Mouse (Mus musculus): ENCODE results near the gene Krba1.

- TF ChIP-seq USF1 (IDR thresholded peaks at IDR 0.05; ENCODE audit: low read depth): no peak
- TF ChIP-seq CTCF (IDR thresholded peaks at IDR 0.05; ENCODE audit: control insufficient read depth, insufficient read depth, insufficient read length): no peak
- no peak for TF ChIP-seq MYOD1 (IDR thresholded peaks at IDR 0.05; ENCODE audit: control insufficient read depth, insufficient read length, low read depth)
- no peak for TF ChIP-seq MAX (IDR thresholded peaks at IDR 0.05)
- TF ChIP-seq MYOG (IDR thresholded peaks at IDR 0.05; ENCODE audit: control insufficient read depth, extremely low read depth, insufficient read length): no peak
Measured at GRCm38 (mm10) chr6:48435706-48436349, 40.4 kb downstream of the Krba1 start.
